Mouse (Mus musculus): ENCODE measurements around the gene Amotl1.
A peak's percentile ranks its signal among the peaks of the same experiment; 100 is the strongest.

DNA sequence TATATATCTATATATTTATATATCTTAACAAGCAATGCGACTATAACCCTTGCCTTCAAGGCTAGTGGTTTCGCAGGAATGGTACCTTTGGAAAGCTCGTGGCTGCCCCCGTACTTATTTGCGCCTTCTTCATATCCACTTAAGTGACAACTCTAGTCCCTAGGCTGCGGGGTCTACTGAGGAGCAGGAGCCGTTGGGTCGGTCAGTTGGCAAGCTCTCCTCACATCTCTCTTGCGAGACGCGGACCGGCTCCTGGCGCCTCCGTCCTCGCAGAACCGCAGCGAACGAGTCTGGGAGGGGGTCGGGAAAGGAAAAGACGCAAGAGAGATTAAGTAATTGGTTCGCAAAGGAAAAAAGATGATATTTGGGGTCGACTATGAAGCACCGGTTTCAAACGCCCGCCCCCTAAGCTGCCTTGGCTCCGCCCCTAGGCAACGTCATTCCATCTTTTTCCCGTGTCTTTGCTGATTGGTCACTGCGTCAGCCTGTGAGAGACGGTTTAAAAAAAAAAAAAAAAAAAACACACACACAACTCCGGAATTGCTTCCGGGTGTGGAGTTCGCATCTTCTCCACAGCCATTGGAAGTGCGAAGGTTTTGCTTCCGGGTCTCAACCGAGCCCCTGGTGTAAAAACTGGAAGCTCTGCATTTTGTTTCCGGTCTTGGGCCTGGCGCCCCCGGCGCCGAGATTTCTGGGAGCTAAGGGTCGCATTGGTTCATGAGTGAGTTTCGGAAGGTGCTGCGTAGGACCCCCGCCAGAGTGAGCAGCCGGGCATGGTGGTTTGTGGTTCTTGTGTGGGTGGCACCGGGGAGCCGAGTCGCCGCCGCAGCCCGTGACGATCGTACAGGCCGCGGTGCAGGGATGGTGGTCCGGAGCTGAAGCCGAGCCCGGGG, 144.6 kb downstream of the Amotl1 start, which contains the start of the genes Kdm4d and Cwc15:
- TF ChIP-seq CTCF (IDR thresholded peaks at IDR 0.05; ENCODE audit: insufficient read depth, low read length), result no peak
- peak; percentile 70; the same call in 1 of the 2 replicates for TF ChIP-seq POLR2A (IDR thresholded peaks at IDR 0.05; ENCODE audit: borderline replicate concordance, extremely low read depth, low read depth, low read length)
